Mouse (Mus musculus) ES-E14 (cell line): ENCODE results near the gene Syt3. TPM values are rescaled to one million over a fixed set of nuclear protein-coding genes. Genes with fewer than 3 reads are reported as not detected.

Experiments
- DNase-seq: peaks from one replicate; pipeline ENCODE4 v3.0.0-alpha.2; 2013; ENCODE audit warnings: low read depth, low spot score
- H3K27ac ChIP-seq: 2 replicates; pipeline ENCODE4 v1.5.1; 2012; ENCODE audit warnings: low read depth, mild to moderate bottlenecking, low read length, moderate library complexity, mixed read lengths; ENCODE audit not compliant: poor library complexity, insufficient read depth, severe bottlenecking
- H3K36me3 ChIP-seq: 2 replicates; pipeline ENCODE4 v1.6.1; 2012; ENCODE audit warnings: mild to moderate bottlenecking, low read length, moderate library complexity, mixed read lengths; ENCODE audit not compliant: control insufficient read depth, poor library complexity, insufficient read depth, severe bottlenecking
- H3K4me1 ChIP-seq, 2 experiments: fragments of 150-350 bp in 1 of 2; sonication (generic) in 1 of 2; 2 replicates each; pipeline ENCODE4 v1.6.1; 2012; ENCODE audit warnings: low read length in 2 of 2, mild to moderate bottlenecking in 1 of 2, mixed read lengths in 1 of 2; ENCODE audit not compliant: control insufficient read depth in 2 of 2, insufficient read depth in 2 of 2, poor library complexity in 1 of 2
- H3K4me3 ChIP-seq, 2 experiments: fragments of 150-350 bp in 1 of 2; sonication (generic) in 1 of 2; 2 replicates each; pipeline ENCODE4 v1.5.1; 2012; ENCODE audit warnings: low read length in 2 of 2, low read depth in 1 of 2, mild to moderate bottlenecking in 1 of 2, mixed read lengths in 1 of 2; ENCODE audit not compliant: insufficient read depth in 1 of 2, poor library complexity in 1 of 2, severe bottlenecking in 1 of 2
- H3K9ac ChIP-seq: 2 replicates; pipeline ENCODE4 v1.6.1; 2012; ENCODE audit warnings: low read depth, mild to moderate bottlenecking, low read length, mixed read lengths; ENCODE audit not compliant: poor library complexity, insufficient read depth, severe bottlenecking
- H3K9me3 ChIP-seq: fragments of 150-350 bp; sonication (generic); 2 replicates; pipeline ENCODE4 v1.6.1; 2012; ENCODE audit warnings: low read depth, mild to moderate bottlenecking, low read length; ENCODE audit not compliant: control insufficient read depth, insufficient read depth
- CHD2 ChIP-seq: IDR thresholded peaks from 2 replicates; pipeline ENCODE4 v1.6.1; 2014; ENCODE audit warnings: mild to moderate bottlenecking, low read depth, low read length, inconsistent platforms
- HCFC1 ChIP-seq: IDR thresholded peaks from 2 replicates; pipeline ENCODE4 v1.6.1; 2012; ENCODE audit warnings: low read length, inconsistent platforms, borderline replicate concordance; ENCODE audit not compliant: insufficient read depth
- MAFK ChIP-seq: IDR thresholded peaks from 2 replicates; pipeline ENCODE4 v1.6.1; 2014; ENCODE audit warnings: mild to moderate bottlenecking, low read depth, low read length, inconsistent platforms; ENCODE audit not compliant: insufficient read depth
- ZC3H11A ChIP-seq: IDR thresholded peaks from 2 replicates; pipeline ENCODE4 v1.6.1; 2012; ENCODE audit warnings: low read depth, mild to moderate bottlenecking, inconsistent platforms, low read length, borderline replicate concordance
- ZNF384 ChIP-seq: IDR thresholded peaks from 2 replicates; pipeline ENCODE4 v1.6.1; 2012; ENCODE audit warnings: low read depth, low read length, inconsistent platforms
- in situ Hi-C, 2 experiments: fragments of 600-800 bp; cut with MboI; formaldehyde crosslinking; loops; one replicate each; pipeline ENCODE4 v1.15.1; 2025; ENCODE audit warnings: low sequenced_read_pairs in 2 of 2, inconsistent platforms in 1 of 2; ENCODE audit not compliant: unreplicated experiment in 2 of 2
- total RNA-seq: library from RNA; depleted of rRNA; stranded (reverse); fragments of 300-350 nt; gene quantifications from 2 replicates; pipeline ENCODE4 v1.2.3, GENCODE M21; 2012

Gene Syt3
- total RNA-seq, 1 experiment: 5.8 TPM

DNA sequence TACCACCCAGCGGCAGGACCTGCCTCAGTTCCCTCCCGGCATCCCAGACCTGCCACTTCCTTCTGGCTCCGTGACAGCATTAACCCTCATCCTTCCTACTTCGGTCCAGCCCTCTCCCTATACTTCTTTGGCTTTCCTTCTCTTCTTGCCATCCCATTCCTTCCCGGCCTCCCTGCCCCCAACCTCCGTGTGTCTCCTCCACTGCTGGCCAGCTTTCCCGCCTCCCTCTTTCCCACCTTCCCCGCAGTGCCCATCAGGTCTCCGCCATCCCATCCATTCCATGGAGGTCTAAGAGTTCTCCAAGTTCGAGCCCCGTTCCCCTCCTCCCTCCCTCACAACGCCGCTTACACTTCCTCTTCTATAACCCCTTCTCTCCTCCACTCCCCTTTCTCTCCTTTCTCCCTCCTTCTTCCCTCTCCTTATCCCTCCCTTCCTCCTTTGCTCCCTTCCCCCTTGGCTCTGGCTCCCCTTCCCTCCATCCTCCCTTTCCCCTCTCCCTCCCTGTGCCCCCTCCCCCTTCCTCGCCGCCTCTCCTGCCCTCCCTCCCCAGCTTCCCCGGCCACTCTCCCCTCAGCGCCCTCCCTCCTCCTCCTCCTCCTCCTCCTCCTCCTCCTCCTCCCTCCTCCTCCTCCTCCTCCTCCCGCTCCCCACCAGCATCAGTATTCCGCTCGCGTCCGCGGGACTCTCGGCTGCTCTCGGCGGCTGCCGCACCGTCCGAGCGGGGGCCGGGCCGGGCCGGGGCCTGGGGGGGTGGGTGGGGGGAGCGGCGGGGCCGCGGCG lies 44.5 kb downstream of the Syt3 start:
- in situ Hi-C loops: loop anchor here in 1 of 2 experiments (25.0 kb wide), 1 partner anchor 166 kb away; the partner anchor contains the start of genes Acp4 and Gm15517
- no peak for TF ChIP-seq ZNF384
- TF ChIP-seq MAFK: no peak
- TF ChIP-seq CHD2: no peak
- TF ChIP-seq ZC3H11A: no peak
- no peak for TF ChIP-seq HCFC1
- H3K4me3 ChIP-seq: peak overlapping the region; percentile 18 to 78; a peak in 3 of 4 replicates
- no peak overlapping the region for H3K9ac ChIP-seq
- H3K36me3 ChIP-seq: no peaks in the 10 kb centered on the region
- no peak for DNase-seq
- H3K4me1 ChIP-seq: peaks cover 0 to 14% of the 10 kb centered on the region in 2 experiments; a peak in 1 of 4 replicates
- no peaks in the 10 kb centered on the region for H3K9me3 ChIP-seq
- H3K27ac ChIP-seq: no peak overlapping the region

DNA sequence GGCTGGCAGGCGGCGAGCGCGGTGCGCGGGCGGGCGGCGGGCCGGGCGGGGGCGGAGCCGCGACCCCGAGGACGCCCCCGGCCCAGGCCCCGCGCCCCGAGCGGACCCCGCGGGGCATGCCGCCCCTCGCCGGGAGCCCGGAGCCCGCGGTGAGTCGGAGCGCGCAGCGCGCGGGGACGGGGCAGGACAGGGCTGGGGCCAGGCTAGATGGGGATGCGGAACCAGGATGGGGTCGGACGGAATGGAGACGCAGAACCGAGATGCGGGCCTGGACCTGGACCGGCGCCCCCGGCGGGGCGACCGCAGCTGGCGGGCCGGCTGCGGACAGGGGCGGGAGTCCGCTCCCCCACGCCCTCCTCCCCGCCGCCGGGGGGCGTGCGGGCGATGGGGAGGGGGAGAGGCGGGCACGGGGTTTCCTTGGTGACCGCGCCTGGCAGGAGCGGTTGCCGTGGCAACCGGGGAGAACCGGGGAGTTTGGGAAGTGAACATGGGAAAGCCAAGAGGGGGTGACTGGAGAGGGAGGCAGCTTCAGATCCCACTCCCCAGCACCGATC lies 45.1 kb downstream of the Syt3 start, which contains the start of gene Lrrc4b:
Gene Lrrc4b (plus strand): TSS at position 51 of the 554 bp plus-strand sequence.
- peaks cover 4 to 14% of the 10 kb centered on the region in 2 experiments; a peak in 2 of 4 replicates for H3K4me1 ChIP-seq
- H3K27ac ChIP-seq: no peak within 1 kb of the TSS
- no peaks in the 10 kb centered on the region for H3K36me3 ChIP-seq
- H3K9ac ChIP-seq: peak within 1 kb of the TSS; percentile 48
- H3K4me3 ChIP-seq: peak within 1 kb of the TSS; percentile 52 to 78; a peak in 3 of 4 replicates
- DNase-seq: no peak
- no peak for TF ChIP-seq ZNF384
- no peaks in the 10 kb centered on the region for H3K9me3 ChIP-seq
- in situ Hi-C loops: loop anchor here in 1 of 2 experiments (25.0 kb wide), 1 partner anchor 167 kb away; the partner anchor contains the start of genes Acp4 and Gm15517

DNA sequence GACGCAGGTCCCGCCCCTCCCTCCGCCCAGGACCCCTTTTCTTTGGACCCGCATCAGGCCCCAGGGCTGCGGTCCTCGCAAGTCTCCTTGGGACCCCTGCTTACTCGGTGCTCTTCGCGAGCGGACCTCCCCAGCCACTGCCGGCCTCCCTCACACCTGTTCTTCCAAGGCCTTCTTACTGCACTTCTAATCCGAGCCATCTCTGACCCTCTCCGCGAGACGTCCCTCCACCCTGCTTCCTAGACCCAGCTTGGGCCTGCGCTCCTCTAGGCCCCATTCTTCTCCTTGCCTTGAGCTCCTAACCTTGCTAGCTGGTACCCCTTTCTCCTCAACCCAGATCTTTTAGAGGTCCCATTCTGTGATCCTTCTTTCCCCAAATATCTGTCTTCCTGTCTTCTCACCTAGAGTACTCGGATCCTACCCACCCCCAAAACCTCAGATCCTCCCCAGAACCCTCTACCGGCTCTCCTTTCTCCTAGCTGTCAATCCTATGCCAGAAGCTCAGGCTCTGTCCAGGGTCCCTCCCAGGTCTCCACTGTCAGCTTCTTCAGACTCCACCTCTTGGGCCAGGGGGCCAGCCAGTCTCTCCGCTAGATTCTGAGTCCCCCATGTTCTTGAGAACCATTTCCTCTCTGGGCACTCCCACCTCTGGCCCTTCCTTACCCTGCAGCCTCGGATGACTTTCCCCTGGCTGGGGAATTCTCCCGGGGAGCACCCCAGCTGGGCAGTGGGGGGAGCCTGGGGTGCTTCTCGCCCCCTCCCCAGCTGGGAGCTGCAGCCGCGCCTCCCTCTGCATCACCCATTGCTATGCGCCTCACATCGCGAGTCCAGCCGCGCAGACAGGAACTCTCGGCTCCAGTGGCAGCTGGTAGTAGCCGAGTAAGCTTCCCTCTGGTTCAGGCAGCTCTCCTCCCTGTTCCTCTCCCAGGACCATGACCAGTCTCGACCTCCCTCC lies 45.9 kb downstream of the Syt3 start:
- H3K9me3 ChIP-seq: no peaks in the 10 kb centered on the region
- H3K36me3 ChIP-seq: no peaks in the 10 kb centered on the region

DNA sequence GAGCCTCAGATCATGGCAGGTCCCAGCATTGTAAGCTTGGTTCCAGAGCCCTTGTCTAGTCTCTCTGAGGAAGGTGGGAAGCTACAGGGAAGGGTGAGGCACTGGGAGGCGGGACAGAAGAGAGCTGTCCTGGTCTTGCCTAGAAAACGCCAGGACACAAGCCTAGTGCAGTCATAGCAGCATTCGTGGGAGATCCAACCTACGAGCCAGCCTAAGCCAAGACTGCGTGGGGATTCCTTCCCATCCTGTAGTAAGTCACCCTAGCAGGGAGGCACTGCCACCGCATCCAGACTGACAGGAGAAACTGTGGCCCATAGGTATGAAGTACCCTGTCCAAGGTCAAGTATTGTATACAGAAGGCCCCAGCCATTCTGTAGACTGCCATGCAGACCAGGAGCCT lies 48.6 kb downstream of the Syt3 start:
- Histone ChIP-seq H3K9me3 (no peaks in the 10 kb centered on the region), H3K9ac (no peak overlapping the region), H3K4me3 (no peak overlapping the region), H3K4me1 (peaks cover 4 to 11% of the 10 kb centered on the region in 2 experiments; a peak in 2 of 4 replicates), H3K27ac (no peak overlapping the region), H3K36me3 (no peaks in the 10 kb centered on the region)
- no peak for DNase-seq
- in situ Hi-C loops: loop anchor here in 1 of 2 experiments (25.0 kb wide), 1 partner anchor 170 kb away; the partner anchor contains the start of genes Acp4 and Gm15517
- TF ChIP-seq ZNF384: no peak
- no peak for TF ChIP-seq CHD2

More for the DNA sequence above, 45.9 kb downstream of the Syt3 start:
- in situ Hi-C loops: loop anchor here in 1 of 2 experiments (25.0 kb wide), 1 partner anchor 168 kb away; the partner anchor contains the start of genes Acp4 and Gm15517
- H3K9ac ChIP-seq: no peak overlapping the region
- DNase-seq: no peak
- TF ChIP-seq ZC3H11A (no peak), CHD2 (no peak), MAFK (no peak), ZNF384 (no peak), HCFC1 (no peak)
- H3K4me3 ChIP-seq: peak overlapping the region; percentile 52 to 78; a peak in 3 of 4 replicates
- peaks cover 4 to 14% of the 10 kb centered on the region in 2 experiments; a peak in 2 of 4 replicates for H3K4me1 ChIP-seq
- H3K27ac ChIP-seq: no peak overlapping the region
